Mouse (Mus musculus) midbrain, postnatal 0 days (tissue): ENCODE measurements at regions not wholly inside any gene's neighbourhood (a gene's known extent, or its start where the extent isn't known, plus 50 kb on each side); places are given as distances from the start of the nearest gene placed in this dataset.

Source experiments
- ATAC-seq: fragments of 200-750 bp; cut with Nextera tagmentation; 2 replicates; pipeline ENCODE4 v1.8.0; 2017; ENCODE audit warnings: moderate number of reproducible peaks, mild to moderate bottlenecking, moderate TSS enrichment, moderate library complexity; ENCODE audit not compliant: low FRiP score
- DNase-seq: peaks from one replicate; pipeline ENCODE4 v3.0.0-alpha.2; 2015; ENCODE audit warnings: low spot score
- H3K27ac ChIP-seq: fragments of 300-500 bp; sonication (generic); 2 replicates; pipeline ENCODE4 v1.5.1; 2014; ENCODE audit warnings: low read depth, mild to moderate bottlenecking, low read length, mixed read lengths
- H3K27me3 ChIP-seq: fragments of 300-500 bp; sonication (generic); 2 replicates; pipeline ENCODE4 v1.6.1; 2014; ENCODE audit warnings: low read length, control low read depth, mixed read lengths; ENCODE audit not compliant: insufficient read depth
- H3K36me3 ChIP-seq: fragments of 300-500 bp; sonication (generic); 2 replicates; pipeline ENCODE4 v1.6.1; 2014; ENCODE audit warnings: low read length, control low read depth, mixed read lengths; ENCODE audit not compliant: insufficient read depth
- H3K4me1 ChIP-seq: fragments of 300-500 bp; sonication (generic); 2 replicates; pipeline ENCODE4 v1.6.1; 2014; ENCODE audit warnings: mild to moderate bottlenecking, control low read depth, antibody characterized with exemption, low read length, mixed read lengths; ENCODE audit not compliant: insufficient read depth
- H3K4me2 ChIP-seq: fragments of 300-500 bp; sonication (generic); 2 replicates; pipeline ENCODE4 v1.6.1; 2014; ENCODE audit warnings: low read depth, mild to moderate bottlenecking, low read length, mixed read lengths; ENCODE audit not compliant: poor library complexity, severe bottlenecking
- H3K4me3 ChIP-seq: fragments of 300-500 bp; sonication (generic); 2 replicates; pipeline ENCODE4 v1.5.1; 2014; ENCODE audit warnings: low read depth, mild to moderate bottlenecking, low read length, moderate library complexity
- H3K9ac ChIP-seq: fragments of 300-500 bp; sonication (generic); replicated peaks from 2 replicates; pipeline ENCODE4 v1.6.1; 2014; ENCODE audit warnings: mild to moderate bottlenecking, low read length, moderate library complexity, mixed read lengths; ENCODE audit not compliant: poor library complexity, severe bottlenecking
- H3K9me3 ChIP-seq: fragments of 300-500 bp; sonication (generic); 2 replicates; pipeline ENCODE4 v1.6.1; 2016; ENCODE audit warnings: low read length, control low read depth
- CTCF ChIP-seq: IDR thresholded peaks from 2 replicates; pipeline ENCODE4 v1.5.1; 2016; ENCODE audit warnings: antibody characterized with exemption, mild to moderate bottlenecking
- WGBS: fragments of 180-500 bp; shearing (Covaris S2); extraction: QIAGEN DNeasy Blood & Tissue Kit; methylation state at CpG from one replicate; pipeline ENCODE4 v1.1.7; 2014; 5-methylcytosine and 5-hydroxymethylcytosine counted together

DNA sequence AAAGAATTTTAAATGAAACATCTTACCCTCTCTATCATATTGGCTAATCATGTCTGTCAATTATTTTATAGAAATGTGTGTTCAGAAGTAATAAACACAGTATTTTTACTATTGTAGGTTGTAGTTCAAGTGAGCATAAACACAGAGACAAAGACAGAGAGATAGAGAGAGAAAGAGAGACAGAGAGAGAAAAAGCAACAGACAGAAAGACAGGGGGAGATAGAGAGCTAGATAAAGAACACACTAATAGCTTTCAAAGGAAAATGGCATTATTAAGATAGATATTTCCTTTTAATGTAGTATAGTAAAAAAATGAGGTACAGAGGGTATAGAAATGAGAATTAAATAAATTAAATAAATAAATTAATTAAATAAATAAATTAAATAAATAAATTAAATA is 624.4 kb upstream of the Fam84a start:
- Histone ChIP-seq H3K27me3 (no peaks in the 10 kb centered on the region), H3K9me3 (no peaks in the 10 kb centered on the region), H3K27ac (no peak overlapping the region), H3K4me1 (no peaks in the 10 kb centered on the region), H3K4me3 (no peak overlapping the region), H3K4me2 (no peak overlapping the region), H3K9ac (no peak overlapping the region), H3K36me3 (no peaks in the 10 kb centered on the region)
- no peak for TF ChIP-seq CTCF
- no peak for ATAC-seq
- DNase-seq = no peak

DNA sequence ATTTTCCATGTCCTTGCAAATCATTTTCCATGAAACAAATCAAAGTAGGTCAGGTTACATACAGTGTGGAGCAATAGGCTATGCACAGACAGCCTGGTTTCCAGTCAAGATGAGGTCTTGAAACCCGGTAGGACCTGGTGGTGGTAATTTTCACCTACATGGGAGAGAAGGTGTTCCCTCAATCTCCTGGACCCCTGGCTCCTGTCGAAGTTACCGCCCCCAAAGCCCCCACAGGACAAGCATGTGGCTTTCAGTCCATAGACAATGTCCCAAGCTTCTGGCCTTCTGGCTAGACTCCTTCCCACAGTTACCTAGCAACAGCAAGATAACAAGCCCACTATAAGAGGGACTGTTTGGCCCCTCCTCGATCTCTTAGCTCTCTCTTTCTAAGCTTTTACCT is 600.7 kb upstream of the Fam84a start:
- DNase-seq (no peak), ATAC-seq (no peak)
- Histone ChIP-seq H3K4me3 (no peak overlapping the region), H3K27ac (no peak overlapping the region), H3K9me3 (no peaks in the 10 kb centered on the region), H3K36me3 (no peaks in the 10 kb centered on the region), H3K4me1 (no peaks in the 10 kb centered on the region), H3K27me3 (no peaks in the 10 kb centered on the region), H3K9ac (no peak overlapping the region), H3K4me2 (no peak overlapping the region)
- WGBS = 60% methylated on average over 4 of the region's 4 CpGs
- no peak for TF ChIP-seq CTCF

DNA sequence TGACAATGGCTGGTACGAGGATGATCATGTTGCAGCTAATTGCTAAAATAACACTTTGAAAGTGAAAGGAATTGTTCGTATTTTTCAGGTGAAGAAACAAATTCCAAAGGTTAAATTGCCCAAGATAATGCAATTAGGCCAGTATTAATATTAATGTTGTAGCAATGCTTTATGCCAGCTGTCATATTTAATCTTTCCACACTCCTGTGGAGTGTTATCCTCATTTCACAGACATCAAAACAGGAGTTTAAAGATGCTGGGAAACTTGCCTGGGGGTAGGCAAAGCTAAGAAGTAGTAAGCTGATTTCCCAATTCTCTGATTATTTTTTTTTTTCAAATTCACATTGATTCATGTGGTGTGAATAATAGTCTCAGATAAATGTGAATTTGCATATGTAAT is 595.5 kb upstream of the Fam84a start:
- no peaks in the 10 kb centered on the region for H3K4me1 ChIP-seq
- no peak for TF ChIP-seq CTCF
- DNase-seq (peak; percentile 21), ATAC-seq (no peak)
- H3K9me3 ChIP-seq = no peaks in the 10 kb centered on the region
- no peak overlapping the region for H3K27ac ChIP-seq
- 45% methylated on average over 2 of the region's 2 CpGs for WGBS
- H3K27me3 ChIP-seq = no peaks in the 10 kb centered on the region
- H3K36me3 ChIP-seq = no peaks in the 10 kb centered on the region
- no peak overlapping the region for H3K9ac ChIP-seq
- H3K4me2 ChIP-seq = no peak overlapping the region
- H3K4me3 ChIP-seq = no peak overlapping the region
